Mouse (Mus musculus) mouse embryonic stem cell (cell line): ENCODE measurements around the gene Sfxn5.

Experiments
- in situ Hi-C, 2 experiments: fragments of 300-500 bp; cut with MboI; formaldehyde crosslinking; loops; 1 replicate in 1 of 2; 3 replicates in 1 of 2; pipeline ENCODE4 v1.14.3; 2019 to 2020; ENCODE audit warnings: low sequenced_read_pairs in 2 of 2, low pct_unique_long_range_greater_than_20kb in 1 of 2, mixed read lengths in 1 of 2; ENCODE audit not compliant: unreplicated experiment in 1 of 2

Sfxn5 gene

GRCm38 (mm10) chr6:85188256-85189110 is 144.7 kb downstream of the Sfxn5 start:
- in situ Hi-C loops = loop anchor here in 1 of 2 experiments (5.0 to 25.0 kb wide), 2 partner anchors 601 to 1486 kb away; partner anchors contain the start of gene Cyp26b1

- in situ Hi-C loops = loop anchor here in 1 of 2 experiments (5.0 to 25.0 kb wide), 2 partner anchors 600 to 1485 kb away; partner anchors contain the start of gene Cyp26b1
Measured at GRCm38 (mm10) chr6:85187340-85188211, 145.6 kb downstream of the Sfxn5 start, which contains the start of gene Emx1. Gene Emx1 (plus strand): TSS chr6:85187438.

DNA sequence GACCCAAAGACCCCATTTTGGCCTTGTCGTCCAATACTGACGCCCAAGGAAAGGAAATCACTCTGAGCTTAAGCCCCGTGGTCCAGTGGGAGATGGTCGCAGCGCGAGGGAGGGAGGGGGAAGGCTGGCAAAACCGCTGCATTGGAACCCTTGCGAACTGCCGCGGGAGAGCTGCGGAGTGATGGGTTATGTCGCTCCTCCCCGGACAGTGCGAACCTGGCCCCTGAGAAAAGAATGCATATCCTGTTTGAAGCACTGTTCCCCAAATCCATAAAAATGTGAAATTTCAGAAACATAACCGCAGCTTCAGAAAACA is 146.5 kb downstream of the Sfxn5 start:
- in situ Hi-C loops = loop anchor here in 1 of 2 experiments (5.0 to 25.0 kb wide), 2 partner anchors 599 to 1484 kb away; partner anchors contain the start of gene Cyp26b1

DNA sequence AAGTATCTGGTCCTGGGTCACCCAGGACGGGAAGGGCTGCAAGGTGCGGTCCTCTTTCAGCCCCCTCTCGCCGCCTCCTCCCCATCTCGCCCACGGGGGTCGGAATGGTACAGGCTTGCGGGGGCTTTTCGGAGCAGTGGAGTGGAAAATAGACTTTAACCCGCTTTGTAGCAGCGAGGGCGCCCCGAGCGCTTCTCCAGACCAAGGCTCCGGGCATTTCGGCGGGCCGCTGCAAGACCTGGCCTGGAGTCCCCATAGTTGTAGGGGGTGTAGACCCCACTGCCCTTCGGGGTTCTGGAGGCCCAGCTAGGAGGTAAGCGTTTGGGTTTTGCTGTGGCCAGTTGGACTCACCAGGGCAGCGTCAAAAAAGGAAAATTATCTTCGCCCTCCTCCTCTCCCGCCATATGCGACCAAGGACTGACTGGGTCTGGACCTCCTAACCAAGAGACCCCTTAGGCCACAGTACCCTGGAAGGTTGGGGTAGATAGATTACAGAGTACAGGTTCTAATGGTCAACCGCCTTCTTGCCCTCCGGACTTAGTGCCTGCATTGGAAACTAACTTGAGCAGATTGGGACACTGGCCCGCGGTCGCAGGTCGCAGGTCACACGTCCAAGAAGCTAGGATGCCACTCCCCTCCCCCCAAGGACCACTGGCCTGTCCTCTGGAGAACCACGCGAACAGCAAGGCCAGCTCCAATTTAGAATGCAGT is 147.0 kb downstream of the Sfxn5 start:
- in situ Hi-C loops = loop anchor here in 1 of 2 experiments (5.0 to 25.0 kb wide), 2 partner anchors 599 to 1484 kb away; partner anchors contain the start of gene Cyp26b1

- in situ Hi-C loops = loop anchor here in 1 of 2 experiments (25.0 kb wide), 1 partner anchor 597 kb away; the partner anchor contains the start of gene Cyp26b1
Measured at GRCm38 (mm10) chr6:85183951-85184350, 149.3 kb downstream of the Sfxn5 start.

- in situ Hi-C loops = loop anchor here in 1 of 2 experiments (25.0 kb wide), 1 partner anchor 593 kb away; the partner anchor contains the start of gene Cyp26b1
Measured at GRCm38 (mm10) chr6:85180036-85180435, 153.2 kb downstream of the Sfxn5 start.

- in situ Hi-C loops = loop anchor here in 1 of 2 experiments (25.0 kb wide), 1 partner anchor 592 kb away; the partner anchor contains the start of gene Cyp26b1
Measured at GRCm38 (mm10) chr6:85179569-85179968, 153.7 kb downstream of the Sfxn5 start.

DNA sequence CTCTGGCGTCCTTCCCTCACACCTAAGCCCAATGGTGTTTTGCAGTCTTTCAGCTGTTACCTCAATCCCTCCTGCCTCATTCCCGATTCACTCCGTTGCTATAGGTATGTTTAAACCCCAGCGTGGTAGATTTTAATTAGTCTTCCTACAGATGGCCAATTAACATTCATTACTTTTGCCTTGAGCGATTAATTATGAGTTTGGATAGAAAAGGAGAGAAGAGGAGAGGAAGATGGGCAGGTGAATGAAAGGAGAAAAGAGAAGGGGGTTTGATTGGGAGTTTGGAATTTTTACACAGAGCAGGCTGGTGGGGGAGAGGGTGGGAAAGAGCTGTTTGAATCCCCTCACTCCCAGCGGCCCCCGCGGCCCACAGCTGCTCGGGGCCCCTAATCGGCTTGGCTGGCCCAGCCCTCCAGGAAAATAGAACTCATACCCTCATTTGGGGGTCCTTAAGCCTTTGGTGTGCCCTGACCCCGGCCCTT is 167.7 kb downstream of the Sfxn5 start:
- in situ Hi-C loops = loop anchor here in 1 of 2 experiments (10.0 kb wide), 1 partner anchor 149 kb away; no protein-coding TSS in a partner anchor
